Mouse (Mus musculus): ENCODE measurements around the gene Tff1. TPM values are rescaled to one million over a fixed set of nuclear protein-coding genes. Genes with fewer than 3 reads are reported as not detected.

The Tff1 gene
- polyA plus RNA-seq, 1 experiment from 2014 or later, result not detected

GRCm38 (mm10) chr17:31142116-31142515 lies 23.0 kb downstream of the Tff1 start:
- Histone ChIP-seq H3K4me3 (replicated peaks; ENCODE audit: low read length) (no peak overlapping the region), H3K27ac (ENCODE audit: low read length) (no peak overlapping the region), H3K4me1 (replicated peaks; ENCODE audit: control insufficient read depth, insufficient read depth, low read length) (no peaks in the 10 kb centered on the region), H3K9me3 (ENCODE audit: control insufficient read depth, low read length) (no peaks in the 10 kb centered on the region), H3K4me2 (ENCODE audit: low read length) (no peak overlapping the region), H3K9ac (replicated peaks; ENCODE audit: low read depth, low read length) (no peak overlapping the region), H3K27me3 (replicated peaks; ENCODE audit: control insufficient read depth, insufficient read depth, low read length) (no peaks in the 10 kb centered on the region), H3K36me3 (ENCODE audit: control insufficient read depth, insufficient read depth) (no peaks in the 10 kb centered on the region)
- WGBS, result 91% methylated on average over 7 of the region's 7 CpGs
- ATAC-seq, result no peak

- Histone ChIP-seq H3K4me2 (ENCODE audit: low read length) (no peak overlapping the region), H3K4me1 (replicated peaks; ENCODE audit: control insufficient read depth, insufficient read depth, low read length) (no peaks in the 10 kb centered on the region), H3K36me3 (ENCODE audit: control insufficient read depth, insufficient read depth) (no peaks in the 10 kb centered on the region), H3K27ac (ENCODE audit: low read length) (no peak overlapping the region), H3K9me3 (ENCODE audit: control insufficient read depth, low read length) (no peaks in the 10 kb centered on the region), H3K9ac (replicated peaks; ENCODE audit: low read depth, low read length) (no peak overlapping the region), H3K27me3 (replicated peaks; ENCODE audit: control insufficient read depth, insufficient read depth, low read length) (no peaks in the 10 kb centered on the region), H3K4me3 (replicated peaks; ENCODE audit: low read length) (no peak overlapping the region)
- no peak for ATAC-seq
- 19% methylated on average over 5 of the region's 5 CpGs for WGBS
These were observed 26.7 kb downstream of the Tff1 start for GRCm38 (mm10) chr17:31138398-31138797.

- Histone ChIP-seq H3K36me3 (ENCODE audit: control insufficient read depth, insufficient read depth) (no peaks in the 10 kb centered on the region), H3K27ac (ENCODE audit: low read length) (no peak overlapping the region)
These were observed 28.3 kb downstream of the Tff1 start for GRCm38 (mm10) chr17:31136821-31137220.

GRCm38 (mm10) chr17:31136291-31136690 lies 28.8 kb downstream of the Tff1 start:
- Histone ChIP-seq H3K4me2 (ENCODE audit: low read length) (no peak overlapping the region), H3K4me1 (replicated peaks; ENCODE audit: control insufficient read depth, insufficient read depth, low read length) (no peaks in the 10 kb centered on the region; the same call in 1 of the 2 replicates), H3K27me3 (replicated peaks; ENCODE audit: control insufficient read depth, insufficient read depth, low read length) (no peaks in the 10 kb centered on the region), H3K9ac (replicated peaks; ENCODE audit: low read depth, low read length) (no peak overlapping the region), H3K4me3 (replicated peaks; ENCODE audit: low read length) (no peak overlapping the region), H3K36me3 (ENCODE audit: control insufficient read depth, insufficient read depth) (no peaks in the 10 kb centered on the region), H3K27ac (ENCODE audit: low read length) (no peak overlapping the region), H3K9me3 (ENCODE audit: control insufficient read depth, low read length) (no peaks in the 10 kb centered on the region)
- WGBS, result 38% methylated on average over 3 of the region's 3 CpGs
- no peak for ATAC-seq

More at GRCm38 (mm10) chr17:31136821-31137220, 28.3 kb downstream of the Tff1 start:
- no peak for ATAC-seq
- Histone ChIP-seq H3K4me2 (ENCODE audit: low read length) (no peak overlapping the region), H3K9ac (replicated peaks; ENCODE audit: low read depth, low read length) (no peak overlapping the region), H3K27me3 (replicated peaks; ENCODE audit: control insufficient read depth, insufficient read depth, low read length) (no peaks in the 10 kb centered on the region), H3K4me3 (replicated peaks; ENCODE audit: low read length) (no peak overlapping the region), H3K4me1 (replicated peaks; ENCODE audit: control insufficient read depth, insufficient read depth, low read length) (no peaks in the 10 kb centered on the region), H3K9me3 (ENCODE audit: control insufficient read depth, low read length) (no peaks in the 10 kb centered on the region)
- 85% methylated on average over 1 of the region's 1 CpGs for WGBS

GRCm38 (mm10) chr17:31134913-31135312 lies 30.2 kb downstream of the Tff1 start:
- H3K27me3 ChIP-seq (replicated peaks; ENCODE audit: control insufficient read depth, insufficient read depth, low read length), result no peaks in the 10 kb centered on the region
- no peaks in the 10 kb centered on the region for H3K9me3 ChIP-seq (ENCODE audit: control insufficient read depth, low read length)
- no peak overlapping the region for H3K4me2 ChIP-seq (ENCODE audit: low read length)
- H3K4me1 ChIP-seq (replicated peaks; ENCODE audit: control insufficient read depth, insufficient read depth, low read length), result no peaks in the 10 kb centered on the region; the same call in 1 of the 2 replicates
- ATAC-seq, result no peak
- H3K36me3 ChIP-seq (ENCODE audit: control insufficient read depth, insufficient read depth), result no peaks in the 10 kb centered on the region
- WGBS, result 87% methylated on average over 6 of the region's 6 CpGs
- H3K9ac ChIP-seq (replicated peaks; ENCODE audit: low read depth, low read length), result no peak overlapping the region
- no peak overlapping the region for H3K4me3 ChIP-seq (replicated peaks; ENCODE audit: low read length)
- no peak overlapping the region for H3K27ac ChIP-seq (ENCODE audit: low read length)

GRCm38 (mm10) chr17:31133776-31134175 lies 31.3 kb downstream of the Tff1 start:
- no peak overlapping the region for H3K27ac ChIP-seq (ENCODE audit: low read length)
- H3K27me3 ChIP-seq (replicated peaks; ENCODE audit: control insufficient read depth, insufficient read depth, low read length), result no peaks in the 10 kb centered on the region
- no peak overlapping the region for H3K4me2 ChIP-seq (ENCODE audit: low read length)
- H3K9ac ChIP-seq (replicated peaks; ENCODE audit: low read depth, low read length), result no peak overlapping the region
- H3K4me3 ChIP-seq (replicated peaks; ENCODE audit: low read length), result no peak overlapping the region
- H3K36me3 ChIP-seq (ENCODE audit: control insufficient read depth, insufficient read depth), result no peaks in the 10 kb centered on the region
- no peak for ATAC-seq
- H3K9me3 ChIP-seq (ENCODE audit: control insufficient read depth, low read length), result no peaks in the 10 kb centered on the region
- WGBS, result 86% methylated on average over 15 of the region's 15 CpGs
- no peaks in the 10 kb centered on the region; the same call in 1 of the 2 replicates for H3K4me1 ChIP-seq (replicated peaks; ENCODE audit: control insufficient read depth, insufficient read depth, low read length)

- WGBS, result 78% methylated on average over 10 of the region's 10 CpGs
- Histone ChIP-seq H3K27ac (ENCODE audit: low read length) (no peak overlapping the region), H3K9ac (replicated peaks; ENCODE audit: low read depth, low read length) (no peak overlapping the region), H3K4me1 (replicated peaks; ENCODE audit: control insufficient read depth, insufficient read depth, low read length) (no peaks in the 10 kb centered on the region; the same call in 1 of the 2 replicates), H3K27me3 (replicated peaks; ENCODE audit: control insufficient read depth, insufficient read depth, low read length) (no peaks in the 10 kb centered on the region), H3K4me2 (ENCODE audit: low read length) (no peak overlapping the region), H3K4me3 (replicated peaks; ENCODE audit: low read length) (no peak overlapping the region), H3K36me3 (ENCODE audit: control insufficient read depth, insufficient read depth) (no peaks in the 10 kb centered on the region), H3K9me3 (ENCODE audit: control insufficient read depth, low read length) (no peaks in the 10 kb centered on the region)
- no peak for ATAC-seq
These were observed 33.7 kb downstream of the Tff1 start for GRCm38 (mm10) chr17:31131269-31131821.

GRCm38 (mm10) chr17:31129452-31129851 lies 35.6 kb downstream of the Tff1 start, which contains the start of gene Tff3:
TSS of gene Tff3 (minus strand) at chr17:31129646.
- H3K9ac ChIP-seq (replicated peaks; ENCODE audit: low read depth, low read length), result no peak within 1 kb of the TSS
- no peaks in the 10 kb centered on the region for H3K36me3 ChIP-seq (ENCODE audit: control insufficient read depth, insufficient read depth)
- 43% methylated on average over 2 of the region's 2 CpGs for WGBS
- no peaks in the 10 kb centered on the region for H3K27me3 ChIP-seq (replicated peaks; ENCODE audit: control insufficient read depth, insufficient read depth, low read length)
- no peaks in the 10 kb centered on the region for H3K9me3 ChIP-seq (ENCODE audit: control insufficient read depth, low read length)
- H3K27ac ChIP-seq (ENCODE audit: low read length), result no peak within 1 kb of the TSS
- ATAC-seq, result no peak
- no peak within 1 kb of the TSS for H3K4me3 ChIP-seq (replicated peaks; ENCODE audit: low read length)
- H3K4me2 ChIP-seq (ENCODE audit: low read length), result no peak within 1 kb of the TSS
- H3K4me1 ChIP-seq (replicated peaks; ENCODE audit: control insufficient read depth, insufficient read depth, low read length), result peaks cover 3% of the 10 kb centered on the region

GRCm38 (mm10) chr17:31128708-31129318 lies 36.3 kb downstream of the Tff1 start:
- H3K36me3 ChIP-seq (ENCODE audit: control insufficient read depth, insufficient read depth), result no peaks in the 10 kb centered on the region
- H3K27ac ChIP-seq (ENCODE audit: low read length), result no peak overlapping the region
- no peak overlapping the region for H3K9ac ChIP-seq (replicated peaks; ENCODE audit: low read depth, low read length)
- no peak for ATAC-seq
- peaks cover 3% of the 10 kb centered on the region for H3K4me1 ChIP-seq (replicated peaks; ENCODE audit: control insufficient read depth, insufficient read depth, low read length)
- H3K4me3 ChIP-seq (replicated peaks; ENCODE audit: low read length), result no peak overlapping the region
- no peaks in the 10 kb centered on the region for H3K9me3 ChIP-seq (ENCODE audit: control insufficient read depth, low read length)
- no peaks in the 10 kb centered on the region for H3K27me3 ChIP-seq (replicated peaks; ENCODE audit: control insufficient read depth, insufficient read depth, low read length)
- H3K4me2 ChIP-seq (ENCODE audit: low read length), result no peak overlapping the region
- WGBS, result 80% methylated on average over 9 of the region's 9 CpGs
